Mouse (Mus musculus) brain, adult 2 months (tissue): ENCODE data around the gene Arih1.
"Not testable (repeated sequence)": the region's sequence is repeated elsewhere in the genome, so short reads cannot be mapped to it uniquely, and the experiment has no call there.

ENCODE experiments used
- DNase-seq: peaks from one replicate; pipeline ENCODE4 v3.0.0; 2011; ENCODE audit warnings: low read depth, low spot score

Gene Arih1

DNA sequence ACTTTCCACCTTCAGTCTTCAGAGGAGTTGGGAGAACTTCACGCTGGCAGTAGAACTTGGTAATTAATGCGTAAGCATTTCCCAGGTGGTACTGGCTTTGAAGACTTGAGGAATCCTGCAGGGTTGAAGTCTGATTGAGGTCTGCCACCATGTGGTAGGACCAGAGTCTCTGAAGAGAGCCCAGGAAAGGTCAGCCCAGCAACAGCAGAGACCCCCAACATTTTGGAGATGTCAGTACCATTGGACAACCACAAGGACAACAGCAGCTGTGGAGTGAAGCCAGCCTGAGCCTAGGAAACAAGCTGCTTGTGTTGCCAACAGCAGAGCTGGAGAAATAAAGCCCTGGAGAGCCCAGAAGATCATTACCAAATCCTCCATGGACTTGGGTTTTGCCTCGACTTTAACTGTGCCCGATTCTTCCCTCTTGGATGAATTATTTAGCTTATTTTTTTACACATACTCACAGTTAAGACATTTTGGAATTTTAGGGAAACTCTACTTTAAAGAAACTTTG, 27.4 kb downstream of the Arih1 start:
- DNase-seq, result peak; percentile 38

DNA sequence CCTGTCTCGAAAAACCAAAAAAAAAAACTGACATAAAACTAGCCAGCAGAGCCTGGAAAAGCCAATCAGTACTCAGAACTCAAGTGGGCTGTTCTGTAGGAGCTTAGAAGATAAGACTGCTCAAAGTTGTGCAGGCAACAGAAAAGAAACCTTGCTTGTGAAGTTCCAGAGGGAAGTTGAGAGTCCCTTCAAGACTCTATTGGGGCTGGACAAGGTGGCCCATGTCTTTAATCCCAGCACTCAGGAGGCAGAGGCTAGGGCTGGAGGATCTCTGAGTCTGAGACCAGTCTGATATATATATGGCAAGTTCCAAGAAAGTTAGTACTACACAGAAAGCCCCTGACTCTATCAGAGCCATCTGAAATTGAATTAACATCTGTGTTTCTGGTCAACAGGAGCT, 28.0 kb downstream of the Arih1 start:
- DNase-seq, result no peak

DNA sequence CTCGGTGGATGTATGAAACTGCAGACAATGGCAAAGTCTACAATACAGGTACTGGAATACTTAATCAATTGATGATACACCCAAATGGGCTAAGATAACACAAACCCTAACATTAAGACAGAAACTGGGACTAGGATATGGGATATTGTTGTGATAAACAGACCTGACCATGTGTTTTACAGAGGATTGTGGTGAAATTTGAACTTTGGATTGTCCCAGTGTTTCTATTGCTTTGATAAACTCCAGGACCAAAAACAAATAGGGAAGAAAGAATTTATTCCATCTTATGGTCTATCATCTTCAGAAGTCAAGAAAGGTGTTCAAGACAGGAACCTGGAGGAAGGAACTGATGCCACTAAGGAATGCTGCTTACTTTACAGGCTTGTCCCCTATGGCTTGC, 28.7 kb downstream of the Arih1 start:
- DNase-seq, result no peak

DNA sequence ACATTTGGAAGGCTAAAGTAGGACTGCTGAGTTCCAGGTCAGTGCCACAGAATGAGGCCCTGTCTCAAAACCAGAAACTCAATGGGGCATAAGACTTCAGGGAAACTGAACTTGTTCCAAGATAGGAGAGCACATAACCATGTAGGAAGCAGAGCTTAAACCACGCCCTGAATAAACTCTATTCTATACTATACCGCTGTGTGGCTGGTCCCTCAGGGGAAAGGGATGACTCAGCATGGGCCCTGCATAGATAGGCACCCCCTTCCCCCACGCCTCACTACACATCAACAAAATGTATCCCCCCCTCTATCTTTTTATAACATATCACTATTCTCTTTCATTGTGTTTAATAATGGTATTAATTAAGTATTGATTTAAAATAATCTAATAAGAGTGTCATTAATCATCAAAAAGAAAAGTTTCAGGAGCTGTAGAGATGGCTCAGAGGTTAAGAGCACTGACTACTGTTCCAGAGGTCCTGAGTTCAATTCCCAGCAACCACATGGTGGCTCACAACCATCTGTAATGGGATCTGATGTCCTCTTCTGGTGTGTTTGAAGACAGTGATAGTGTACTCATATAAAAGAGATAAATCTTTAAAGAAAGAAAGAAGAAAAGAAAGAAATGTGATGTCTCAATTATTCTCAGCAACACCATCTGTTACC, 30.9 kb downstream of the Arih1 start:
- no peak for DNase-seq

DNA sequence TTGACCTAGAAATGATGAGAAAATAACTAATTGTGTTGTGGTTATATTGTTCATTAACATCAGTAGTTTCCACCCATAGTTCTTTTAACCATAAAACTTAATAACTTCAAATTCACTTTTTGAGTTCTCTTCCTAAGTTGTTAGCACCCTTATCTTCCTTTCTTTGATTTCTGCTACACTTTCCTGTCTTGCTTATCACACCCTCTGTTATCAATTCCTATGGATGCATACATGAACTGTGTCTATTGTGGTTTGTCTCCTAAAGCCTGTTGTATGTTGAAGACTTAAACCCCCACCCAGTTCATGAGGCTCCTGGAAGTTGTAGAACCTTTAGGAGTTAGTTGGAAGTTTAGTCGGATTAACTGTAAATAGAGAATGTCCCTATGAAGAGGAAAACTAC, 52.7 kb downstream of the Arih1 start:
- DNase-seq, result no peak

DNA sequence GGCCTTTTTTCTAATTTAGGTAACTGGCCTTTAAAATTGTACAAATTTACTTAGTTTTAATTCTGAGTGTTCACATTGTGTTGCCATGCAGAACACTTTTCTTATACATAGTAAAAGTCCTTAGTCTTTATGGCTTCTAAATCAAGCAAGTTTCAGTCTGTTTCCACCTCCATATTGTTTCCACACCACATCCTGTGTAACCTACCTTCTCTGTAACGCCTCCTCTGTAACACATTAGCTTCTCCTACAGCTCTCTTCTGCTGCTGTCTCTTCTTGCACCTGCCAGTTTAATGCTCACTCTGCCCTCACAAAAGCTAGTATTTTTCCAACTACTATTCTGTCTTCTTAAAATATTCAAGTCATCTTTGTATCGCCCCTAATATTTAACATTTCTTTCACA, 54.8 kb downstream of the Arih1 start:
- peak; percentile 48 for DNase-seq

DNA sequence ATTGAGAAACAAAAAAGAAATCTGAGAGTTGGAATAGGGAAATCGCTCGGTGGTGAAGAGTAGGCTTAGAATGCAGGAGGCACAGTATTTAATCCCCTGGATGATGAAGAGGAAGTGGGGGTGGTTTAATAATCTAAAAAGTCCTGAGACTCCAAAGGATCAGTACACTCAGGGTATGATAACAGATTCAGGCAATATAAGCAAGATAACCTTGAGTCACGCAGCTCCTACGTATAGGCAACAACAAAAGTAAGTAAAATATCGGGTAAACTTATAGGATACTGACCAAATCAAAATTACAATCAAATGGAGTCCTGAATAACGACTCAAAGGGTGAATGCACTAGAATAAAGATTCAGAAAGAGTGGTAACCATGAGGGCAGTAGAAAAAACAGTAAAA, 65.9 kb downstream of the Arih1 start:
- DNase-seq, result no peak

DNA sequence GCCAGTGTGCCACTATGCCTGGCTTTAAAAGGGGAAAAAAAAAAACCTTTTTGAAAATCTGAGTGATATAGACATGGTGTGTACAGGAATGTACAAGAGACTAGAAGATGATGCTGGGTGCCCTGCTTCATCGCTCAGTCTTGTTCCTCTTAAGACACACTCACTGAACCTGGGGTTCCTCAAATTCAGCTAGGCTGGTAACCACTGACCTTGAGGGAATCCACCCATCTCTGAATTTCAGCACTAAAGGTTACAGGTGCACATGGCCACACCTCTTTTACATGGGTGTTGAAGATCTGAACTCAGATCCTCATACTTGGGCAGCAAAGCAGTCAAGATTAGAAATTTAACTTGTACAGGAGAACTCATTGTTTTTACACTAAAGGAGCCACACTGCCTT, 79.1 kb downstream of the Arih1 start:
- no peak for DNase-seq

DNA sequence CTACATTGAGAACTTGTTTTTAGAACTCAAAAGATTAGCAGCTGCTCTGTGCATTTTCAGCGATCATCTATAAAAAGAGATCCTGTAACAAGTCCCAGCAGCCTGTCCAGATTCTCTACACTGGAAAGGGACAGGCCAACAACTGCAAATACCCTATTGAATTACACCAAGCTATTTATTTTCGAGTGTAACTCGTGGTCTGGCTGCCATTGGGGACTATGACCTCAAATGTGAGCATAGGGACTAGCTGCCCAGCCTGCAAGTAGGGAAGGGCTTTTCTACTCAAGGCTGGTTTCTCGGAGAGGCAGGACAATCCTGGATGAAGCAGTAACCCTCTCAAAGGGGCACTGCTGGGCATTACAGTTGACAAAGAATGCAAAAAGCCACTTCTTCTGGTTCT, 97.3 kb downstream of the Arih1 start:
- DNase-seq, result no peak

DNA sequence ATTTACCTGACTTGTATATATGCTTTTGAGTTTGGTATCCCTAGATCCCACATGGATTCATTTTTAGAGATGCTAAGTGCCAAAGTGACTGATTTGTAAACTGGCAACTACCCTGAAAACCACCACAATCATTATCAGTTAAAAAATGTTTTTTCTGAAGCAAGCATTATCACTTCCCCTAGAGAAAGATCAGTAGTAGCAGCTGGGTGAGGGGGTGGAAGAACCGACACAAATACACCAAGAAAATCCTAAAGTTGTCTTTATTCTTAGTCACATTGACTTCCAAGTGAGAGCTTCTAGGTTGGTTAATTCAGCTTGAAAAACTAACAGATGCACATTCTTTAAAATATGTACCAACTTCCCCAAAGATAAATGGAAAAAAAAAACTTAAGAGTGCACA, 98.1 kb downstream of the Arih1 start:
- peak; percentile 69 for DNase-seq

DNA sequence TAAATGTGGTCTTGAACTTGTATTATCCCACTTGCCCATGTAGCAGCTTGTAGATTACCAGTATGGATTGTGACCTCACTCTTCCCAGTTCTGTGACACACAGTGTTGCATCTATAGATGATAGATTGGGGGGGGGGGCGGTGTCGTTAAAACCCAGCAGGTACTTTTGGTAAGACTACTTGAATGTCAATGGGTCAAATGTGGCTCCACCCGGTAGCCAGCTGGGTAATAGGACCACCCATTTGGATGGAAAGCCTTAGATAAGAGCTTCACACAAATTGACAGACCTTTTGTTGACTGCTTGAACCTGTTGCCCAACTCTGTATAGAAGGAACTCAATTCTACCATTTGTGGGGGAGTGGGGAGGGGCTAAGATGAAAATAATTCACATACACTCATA, 99.0 kb downstream of the Arih1 start:
- DNase-seq, result no peak

DNA sequence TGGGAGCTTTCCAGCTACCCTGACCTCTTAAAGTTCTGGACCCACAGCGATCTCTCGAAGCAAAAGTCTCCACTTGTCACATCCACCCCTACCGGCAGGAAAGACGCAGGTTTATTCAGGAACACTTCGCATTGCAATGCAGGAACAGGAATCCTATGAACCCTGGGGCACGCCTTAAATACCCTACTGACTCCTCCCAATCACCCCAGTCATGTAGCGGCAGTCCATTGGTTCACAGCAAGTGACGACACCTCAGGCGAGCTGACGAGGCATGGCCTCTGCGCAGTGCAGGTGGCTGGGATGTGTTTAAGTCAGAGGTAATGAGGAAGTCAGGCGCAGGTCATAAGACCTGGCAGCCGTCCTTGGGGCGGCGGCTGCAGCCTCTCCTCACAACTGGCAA, 110.8 kb downstream of the Arih1 start:
- no peak for DNase-seq

DNA sequence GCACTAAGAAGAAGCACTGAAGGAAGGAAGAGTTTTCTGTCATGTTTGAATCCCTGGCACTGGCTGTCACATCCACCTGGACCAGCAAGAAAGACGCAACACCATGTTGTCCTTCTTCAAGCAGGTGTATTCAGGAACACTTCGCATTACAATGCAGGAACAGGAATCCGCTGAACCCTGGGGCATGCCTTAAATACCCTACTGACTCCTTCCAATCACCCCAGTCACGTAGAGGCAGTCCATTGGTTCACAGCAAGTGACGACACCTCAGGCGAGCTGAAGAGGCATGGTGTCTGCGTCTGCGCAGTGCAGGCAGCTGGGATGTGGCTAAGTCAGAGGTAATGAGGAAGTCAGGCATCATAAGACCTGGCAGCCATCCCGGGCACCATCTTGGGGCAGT, 116.8 kb downstream of the Arih1 start:
- DNase-seq, result no peak

DNA sequence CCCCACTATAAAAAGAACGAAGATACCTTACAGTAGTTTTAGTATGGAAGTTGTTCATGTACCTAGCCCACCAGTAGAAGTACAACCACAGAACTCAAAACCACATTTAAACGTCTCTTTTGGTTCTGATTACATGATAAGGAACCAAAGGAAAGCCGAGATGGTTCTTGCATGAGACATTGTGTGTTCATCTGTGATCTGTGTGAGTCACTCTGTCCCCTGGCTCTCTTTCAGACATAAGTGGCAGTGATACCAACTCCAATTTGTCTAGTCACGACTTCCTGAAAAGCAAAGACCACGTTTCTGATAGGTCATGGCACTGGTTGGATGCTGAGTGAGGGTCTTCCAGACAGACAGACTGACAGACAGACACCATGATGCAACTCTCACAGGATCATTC, 117.2 kb downstream of the Arih1 start:
- DNase-seq, result no peak

DNA sequence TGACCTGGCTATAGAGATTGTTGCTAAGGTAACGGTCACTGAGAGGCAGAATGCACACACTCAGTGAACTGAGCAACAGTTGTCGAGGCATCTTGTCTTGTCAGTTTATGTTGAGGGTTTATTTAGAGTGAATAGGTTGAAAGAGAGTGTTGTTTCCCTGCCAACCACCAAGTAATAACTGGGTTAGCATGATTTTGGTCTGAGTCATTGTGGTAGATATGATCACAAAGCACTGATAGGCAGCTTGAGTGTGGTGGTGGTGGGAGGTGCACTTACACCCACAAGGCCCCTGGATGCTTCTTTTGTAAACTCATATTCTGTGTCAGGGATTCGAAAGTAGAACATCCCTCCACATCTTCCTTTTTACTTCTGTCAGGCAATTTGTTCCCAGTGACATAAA, 125.9 kb downstream of the Arih1 start:
- not testable (repeated sequence) for DNase-seq

DNA sequence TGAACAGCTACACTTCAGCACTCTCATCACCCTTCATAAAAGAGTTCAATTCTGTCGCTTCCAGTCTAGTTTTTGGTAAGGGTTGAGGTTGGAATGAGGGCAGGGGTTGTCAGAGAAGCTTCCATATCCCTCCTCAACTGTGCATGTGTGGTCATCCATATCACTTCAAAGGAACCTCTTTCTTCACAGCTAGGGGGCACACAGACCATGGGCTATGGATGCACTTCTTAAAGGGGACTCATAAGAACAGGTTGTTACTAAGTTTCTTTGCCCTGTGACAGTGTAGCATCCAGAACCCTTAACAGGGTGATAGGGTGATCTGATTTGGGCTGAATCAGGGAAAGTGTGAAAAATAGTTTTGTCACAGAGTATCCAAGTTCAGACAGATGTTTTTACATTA, 128.4 kb downstream of the Arih1 start:
- not testable (repeated sequence) for DNase-seq

DNA sequence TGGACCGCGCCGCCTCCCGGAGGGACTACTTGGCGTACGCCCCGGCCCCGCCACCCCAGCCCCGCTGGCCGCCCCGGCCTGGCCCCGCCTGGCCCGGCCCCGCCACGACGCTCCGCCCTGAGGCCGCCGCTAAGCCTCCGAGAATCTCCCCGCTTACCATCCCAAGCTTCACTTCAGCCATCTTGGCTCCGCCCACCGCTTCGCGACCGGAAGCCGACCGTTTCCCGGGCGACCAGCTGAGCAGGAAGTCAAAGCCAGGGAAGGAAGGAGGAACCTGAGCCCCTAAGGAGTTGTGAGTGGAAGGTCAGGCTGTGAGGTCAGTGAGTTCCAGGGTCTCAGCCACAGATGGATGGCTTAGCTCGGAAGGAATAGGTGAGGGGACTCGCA, 133.2 kb downstream of the Arih1 start, which contains the start of gene Bbs4:
Gene Bbs4, minus strand, starts transcription at position 256 of the 387 bp plus-strand sequence.
- DNase-seq, result peak; percentile 96

DNA sequence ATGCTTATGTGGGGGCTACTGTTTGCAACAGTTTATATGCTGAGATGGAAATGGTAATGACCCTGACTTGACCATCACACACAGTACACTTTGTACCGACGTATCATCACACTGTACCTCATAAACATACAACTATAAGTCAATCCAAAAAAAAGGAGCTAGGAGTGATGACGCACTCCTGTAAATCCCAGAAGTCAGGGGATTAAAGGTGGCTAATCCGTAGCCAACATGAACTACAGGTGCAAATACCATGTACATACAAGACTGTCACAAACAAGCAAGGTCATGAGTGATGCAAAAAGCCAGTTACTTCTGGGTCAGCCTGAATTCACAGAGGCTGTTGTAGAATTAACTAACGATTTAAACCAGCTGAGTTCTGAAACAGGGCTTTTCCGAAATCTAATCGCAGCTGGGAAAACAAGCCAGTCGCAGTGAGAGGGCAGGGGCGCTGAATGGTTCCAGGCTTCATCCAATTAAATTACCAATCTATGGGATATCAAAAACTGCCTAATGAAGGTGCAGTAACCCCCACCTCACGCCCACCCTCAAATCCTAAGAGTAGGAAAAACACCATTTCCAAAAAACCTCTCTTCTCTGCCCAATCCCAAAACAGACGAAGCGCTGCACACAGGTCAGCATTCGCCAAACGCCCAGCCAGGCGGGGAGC, 133.7 kb downstream of the Arih1 start:
- DNase-seq, result peak; percentile 23

DNA sequence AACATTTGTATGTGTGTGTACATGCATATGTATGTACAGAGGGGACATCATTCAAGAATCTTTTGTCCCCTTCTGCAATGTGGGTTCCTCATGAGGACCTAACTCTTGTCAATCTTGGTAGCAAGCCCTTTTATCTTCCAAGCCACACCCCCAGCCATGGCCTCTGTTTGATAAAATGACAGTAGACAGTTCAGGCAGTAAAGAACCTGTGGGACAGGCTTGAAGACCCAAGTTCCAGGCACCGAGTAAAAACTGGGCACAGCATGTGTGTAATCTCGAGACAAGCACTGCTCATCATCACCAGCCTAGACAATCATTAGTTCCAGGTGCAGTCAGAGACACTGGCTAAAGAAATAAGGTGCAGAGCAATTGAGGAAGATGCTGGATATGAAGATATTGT, 140.2 kb downstream of the Arih1 start:
- no peak for DNase-seq

DNA sequence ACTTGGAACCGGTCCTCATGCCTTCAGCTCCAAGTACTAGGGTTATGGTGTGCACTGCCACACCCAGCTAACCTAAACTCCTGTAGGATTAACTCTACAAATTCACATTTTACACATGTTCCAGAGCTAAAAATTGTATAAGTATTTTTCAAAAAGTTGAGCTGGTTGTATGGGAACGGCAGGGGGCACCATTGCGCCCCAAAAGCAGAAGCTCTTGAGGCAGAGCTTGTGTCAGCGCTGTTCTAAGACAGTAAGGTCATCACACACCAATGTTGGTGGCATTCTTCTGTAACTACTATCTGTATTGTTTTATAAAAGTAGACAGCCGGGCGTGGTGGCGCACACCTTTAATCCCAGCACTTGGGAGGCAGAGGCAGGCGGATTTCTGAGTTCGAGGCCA, 146.4 kb downstream of the Arih1 start:
- peak; percentile 50 for DNase-seq

DNA sequence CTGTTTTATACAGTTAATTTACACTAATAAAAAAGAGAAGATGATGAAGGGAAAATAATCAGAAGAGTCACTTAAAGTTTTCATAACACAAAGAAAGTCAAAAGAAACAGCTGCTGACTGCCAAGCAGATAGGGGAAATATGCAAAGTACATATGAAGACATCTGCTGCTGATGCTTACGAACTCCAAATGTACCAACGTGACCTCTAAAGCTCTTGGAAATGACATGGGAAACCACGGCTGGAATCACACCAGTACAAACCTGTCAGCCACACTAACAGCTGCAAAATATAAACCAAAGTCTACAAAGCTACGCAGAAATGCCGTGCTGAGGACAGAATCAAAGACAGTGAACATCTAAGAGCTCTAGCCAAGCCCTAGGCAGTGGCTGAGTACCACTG, 147.3 kb downstream of the Arih1 start:
- DNase-seq, result no peak

DNA sequence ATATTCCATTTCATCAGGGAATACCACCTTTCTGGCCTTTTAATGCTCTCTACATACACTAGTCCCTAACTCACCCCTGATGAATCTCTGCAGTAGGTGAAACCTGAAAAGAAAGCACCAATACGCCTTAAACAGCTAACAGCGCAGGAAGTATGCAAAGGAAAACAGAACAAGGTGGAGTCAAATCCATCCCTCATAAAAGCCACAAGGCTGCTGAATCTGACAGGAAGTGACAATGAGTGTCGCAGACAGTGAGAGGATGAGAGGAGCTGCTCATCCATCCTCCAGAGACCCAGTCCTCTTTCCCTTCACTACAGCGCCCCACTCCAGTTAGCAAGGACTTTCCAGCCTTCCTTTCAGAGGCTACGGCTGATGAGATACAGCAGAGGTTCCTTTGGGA, 148.0 kb downstream of the Arih1 start:
- no peak for DNase-seq
